Mouse (Mus musculus) midbrain, embryonic 16.5 days (tissue): ENCODE measurements around the gene Scn4a. TPM values are rescaled to one million over a fixed set of nuclear protein-coding genes. Genes with fewer than 3 reads are reported as not detected.

Source experiments
- ATAC-seq: fragments of 200-750 bp; cut with Nextera tagmentation; 2 replicates; pipeline ENCODE4 v1.8.0; 2017; ENCODE audit warnings: moderate TSS enrichment
- H3K27ac ChIP-seq: fragments of 300-500 bp; sonication (generic); 2 replicates; pipeline ENCODE4 v1.5.1; 2014; ENCODE audit warnings: mild to moderate bottlenecking, low read length, mixed read lengths
- H3K27me3 ChIP-seq: fragments of 300-500 bp; sonication (generic); 2 replicates; pipeline ENCODE4 v1.6.1; 2014; ENCODE audit warnings: low read depth, low read length, mixed read lengths; ENCODE audit not compliant: control insufficient read depth, insufficient read depth
- H3K36me3 ChIP-seq: fragments of 300-500 bp; sonication (generic); 2 replicates; pipeline ENCODE4 v1.6.1; 2014; ENCODE audit warnings: mild to moderate bottlenecking, low read length, moderate library complexity, mixed read lengths; ENCODE audit not compliant: control insufficient read depth, insufficient read depth
- H3K4me1 ChIP-seq: fragments of 300-500 bp; sonication (generic); 2 replicates; pipeline ENCODE4 v1.6.1; 2014; ENCODE audit warnings: mild to moderate bottlenecking, low read length, mixed read lengths; ENCODE audit not compliant: control insufficient read depth, insufficient read depth
- H3K4me2 ChIP-seq: fragments of 300-500 bp; sonication (generic); 2 replicates; pipeline ENCODE4 v1.6.1; 2014; ENCODE audit warnings: mild to moderate bottlenecking, low read length, mixed read lengths
- H3K4me3 ChIP-seq: fragments of 300-500 bp; sonication (generic); 2 replicates; pipeline ENCODE4 v1.5.1; 2014; ENCODE audit warnings: low read depth, mild to moderate bottlenecking, low read length, moderate library complexity, mixed read lengths
- H3K9ac ChIP-seq: fragments of 300-500 bp; sonication (generic); 2 replicates; pipeline ENCODE4 v1.6.1; 2014; ENCODE audit warnings: low read depth, low read length, mixed read lengths
- H3K9me3 ChIP-seq: fragments of 300-500 bp; sonication (generic); replicated peaks from 2 replicates; pipeline ENCODE4 v1.6.1; 2014; ENCODE audit warnings: mild to moderate bottlenecking, low read length, mixed read lengths; ENCODE audit not compliant: control insufficient read depth, poor library complexity, severe bottlenecking
- WGBS: fragments of 180-500 bp; shearing (Covaris S2); extraction: QIAGEN DNeasy Blood & Tissue Kit; methylation state at CpG from one replicate; pipeline ENCODE4 v1.1.7; 2014; 5-methylcytosine and 5-hydroxymethylcytosine counted together
- polyA plus RNA-seq: library from polyadenylated mRNA; unstranded; fragments of >200 nt; fragmentation: Nextera tagmentation; extraction: Ambion mirVana; gene quantifications from 2 replicates; pipeline ENCODE4 v1.2.1, GENCODE M21; 2015

Gene Scn4a
- polyA plus RNA-seq, 1 experiment from 2014 or later: not detected

DNA sequence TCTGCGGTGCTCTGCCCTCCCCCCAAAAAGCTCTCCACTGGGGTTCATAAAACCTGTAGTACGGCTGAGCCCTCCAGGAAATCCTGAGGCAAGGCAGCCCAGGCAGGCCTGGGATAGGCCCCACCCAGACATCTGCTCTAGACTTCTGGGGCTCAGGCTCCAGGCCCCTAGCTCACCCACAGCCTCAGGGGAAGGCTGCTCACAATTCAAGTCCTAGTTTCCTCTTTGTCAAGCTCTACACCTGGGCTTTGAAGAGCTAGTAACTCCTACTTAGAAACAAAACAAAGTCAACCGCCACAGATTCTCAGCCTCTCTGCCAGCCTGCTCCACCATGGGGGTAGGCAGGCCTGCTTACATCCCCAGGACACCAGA, 84.0 kb downstream of the Scn4a start:
- H3K4me3 ChIP-seq: no peak overlapping the region
- H3K4me1 ChIP-seq: peaks cover 22% of the 10 kb centered on the region
- H3K4me2 ChIP-seq: no peak overlapping the region
- no peaks in the 10 kb centered on the region for H3K9me3 ChIP-seq
- peaks cover 24% of the 10 kb centered on the region for H3K36me3 ChIP-seq
- no peak for ATAC-seq
- 47% methylated on average over 3 of the region's 3 CpGs for WGBS
- no peaks in the 10 kb centered on the region for H3K27me3 ChIP-seq
- no peak overlapping the region for H3K9ac ChIP-seq
- H3K27ac ChIP-seq: no peak overlapping the region

Other genes starting within 250 kb of the Scn4a start
- not detected in 2 replicates for gene Gm10840, start 192.4 kb downstream of the Scn4a start, polyA plus RNA-seq
- gene Limd2, start 192.4 kb downstream of the Scn4a start, polyA plus RNA-seq: 143 and 158 TPM in 2 replicates
- 25.1 and 28.2 TPM in 2 replicates for gene Strada, start 151.1 kb downstream of the Scn4a start, polyA plus RNA-seq
- 115 and 131 TPM in 2 replicates for gene Ccdc47, start 136.9 kb downstream of the Scn4a start, polyA plus RNA-seq
- gene Ddx42, start 136.4 kb downstream of the Scn4a start, polyA plus RNA-seq: 92.1 and 95.0 TPM in 2 replicates
- gene Ftsj3, start 97.2 kb downstream of the Scn4a start, polyA plus RNA-seq: 34.0 and 38.0 TPM in 2 replicates
- gene Psmc5, start 97.1 kb downstream of the Scn4a start, polyA plus RNA-seq: 278 and 285 TPM in 2 replicates
- 7.1 and 7.8 TPM in 2 replicates for gene Smarcd2, start 80.3 kb downstream of the Scn4a start, polyA plus RNA-seq
- gene Tcam1, start 76.6 kb downstream of the Scn4a start, polyA plus RNA-seq: 0.05 and 0.21 TPM in 2 replicates
- gene Gh, start 51.4 kb downstream of the Scn4a start, polyA plus RNA-seq: 1.2 TPM in 1 of 2 replicates, not detected in the other
- 0.76 and 0.92 TPM in 2 replicates for gene Cd79b, start 38.5 kb downstream of the Scn4a start, polyA plus RNA-seq
- not detected in 2 replicates for gene Prr29, start 12.2 kb upstream of the Scn4a start, polyA plus RNA-seq
- gene Icam2, start 34.8 kb upstream of the Scn4a start, polyA plus RNA-seq: 10.4 and 12.3 TPM in 2 replicates
- 4.8 and 5.9 TPM in 2 replicates for gene Ern1, start 134.6 kb upstream of the Scn4a start, polyA plus RNA-seq